Mouse (Mus musculus) heart, postnatal 10 days (tissue): ENCODE measurements around the gene Cox10. TPM values are rescaled to one million over a fixed set of nuclear protein-coding genes. Genes with fewer than 3 reads are reported as not detected.
"Not testable (repeated sequence)": the region's sequence is repeated elsewhere in the genome, so short reads cannot be mapped to it uniquely, and the experiment has no call there.

ENCODE experiments used
- DNase-seq, 2 experiments: peaks; one replicate each; pipeline ENCODE4 v3.0.0; 2021
- intact Hi-C: fragments of 180-260 bp; cut with DNase I; formaldehyde crosslinking; loops from one replicate; pipeline ENCODE4 v1.15.1; 2025
- total RNA-seq, 2 experiments: library from RNA; stranded (reverse); gene quantifications; 2 replicates each; pipeline ENCODE4 v1.2.3; 2021

The Cox10 gene
- total RNA-seq, result 10 to 100 TPM; 71.2 to 72.1 TPM

- peak; percentile 92 to 93 for DNase-seq
- intact Hi-C loops, result loop anchor here (5.0 to 10.0 kb wide), 2 partner anchors 152 to 896 kb away; partner anchors contain the start of gene Elac2
These were observed at the start of gene Cox10 for GRCm38 (mm10) chr11:64078956-64079726. Cox10 (minus strand) TSS chr11:64079468.

- intact Hi-C loops, result no loop called here
- DNase-seq, result no peak
These were observed 48.7 kb upstream of the Cox10 start for GRCm38 (mm10) chr11:64128016-64128415.

- DNase-seq, result no peak
- intact Hi-C loops, result no loop called here
These were observed 46.2 kb upstream of the Cox10 start for GRCm38 (mm10) chr11:64125471-64125870.

GRCm38 (mm10) chr11:64123174-64123573 is 43.9 kb upstream of the Cox10 start:
- intact Hi-C loops, DNase-seq: not testable (repeated sequence)

GRCm38 (mm10) chr11:64116711-64117110 is 37.4 kb upstream of the Cox10 start:
- DNase-seq, result no peak
- intact Hi-C loops, result no loop called here

- DNase-seq, result no peak
- intact Hi-C loops, result no loop called here
These were observed 36.6 kb upstream of the Cox10 start for GRCm38 (mm10) chr11:64115822-64116221.

- intact Hi-C loops, result no loop called here
- DNase-seq, result no peak
These were observed 35.8 kb upstream of the Cox10 start for GRCm38 (mm10) chr11:64115101-64115500.

- no peak for DNase-seq
- intact Hi-C loops, result no loop called here
These were observed 20.8 kb upstream of the Cox10 start for GRCm38 (mm10) chr11:64100060-64100459.

- intact Hi-C loops, result no loop called here
- DNase-seq, result no peak
These were observed 13.8 kb upstream of the Cox10 start for GRCm38 (mm10) chr11:64093058-64093457.

GRCm38 (mm10) chr11:64091150-64091549 is 11.9 kb upstream of the Cox10 start:
- peak; percentile 48 to 61 for DNase-seq
- intact Hi-C loops, result no loop called here

- intact Hi-C loops, result no loop called here
- DNase-seq, result no peak
These were observed 10.4 kb upstream of the Cox10 start for GRCm38 (mm10) chr11:64089682-64090081.

GRCm38 (mm10) chr11:64085888-64086287 is 6.6 kb upstream of the Cox10 start:
- intact Hi-C loops, result no loop called here
- no peak for DNase-seq

GRCm38 (mm10) chr11:64079727-64080081 is 436 bp upstream of the Cox10 start:
- DNase-seq, result no peak
- intact Hi-C loops, result loop anchor here (5.0 to 10.0 kb wide), 2 partner anchors 152 to 895 kb away; partner anchors contain the start of gene Elac2

GRCm38 (mm10) chr11:64076212-64076611 is 3.1 kb downstream of the Cox10 start:
- DNase-seq, result no peak
- intact Hi-C loops, result loop anchor here (5.0 to 10.0 kb wide), 2 partner anchors 149 to 899 kb away; partner anchors contain the start of gene Elac2

GRCm38 (mm10) chr11:64073379-64073778 is 5.9 kb downstream of the Cox10 start:
- intact Hi-C loops, result loop anchor here (10.0 kb wide), 1 partner anchor 901 kb away; the partner anchor contains the start of gene Elac2
- peak; percentile 24 to 41 for DNase-seq

GRCm38 (mm10) chr11:64071536-64071935 is 7.7 kb downstream of the Cox10 start:
- DNase-seq, result no peak

GRCm38 (mm10) chr11:64066001-64066400 is 13.3 kb downstream of the Cox10 start:
- no peak for DNase-seq
- intact Hi-C loops, result no loop called here

More at GRCm38 (mm10) chr11:64071536-64071935, 7.7 kb downstream of the Cox10 start:
- intact Hi-C loops, result loop anchor here (10.0 kb wide), 1 partner anchor 903 kb away; the partner anchor contains the start of gene Elac2

- intact Hi-C loops, result no loop called here
- DNase-seq, result no peak
These were observed 16.1 kb downstream of the Cox10 start for GRCm38 (mm10) chr11:64063130-64063529.

- intact Hi-C loops, result no loop called here
- DNase-seq, result no peak
These were observed 17.0 kb downstream of the Cox10 start for GRCm38 (mm10) chr11:64062226-64062625.

GRCm38 (mm10) chr11:64059305-64059704 is 20.0 kb downstream of the Cox10 start:
- intact Hi-C loops, result no loop called here
- DNase-seq, result no peak

GRCm38 (mm10) chr11:64058474-64058873 is 20.8 kb downstream of the Cox10 start:
- intact Hi-C loops, result no loop called here
- DNase-seq, result no peak

- DNase-seq, result no peak
- intact Hi-C loops, result no loop called here
These were observed 25.9 kb downstream of the Cox10 start for GRCm38 (mm10) chr11:64053371-64053770.
